Mouse (Mus musculus) forebrain, embryonic 12.5 days (tissue): ENCODE data around the gene Gm49776. TPM values are rescaled to one million over a fixed set of nuclear protein-coding genes. Genes with fewer than 3 reads are reported as not detected.
"Not testable (repeated sequence)": the region's sequence is repeated elsewhere in the genome, so short reads cannot be mapped to it uniquely, and the experiment has no call there.

Experiments
- ATAC-seq: fragments of 200-750 bp; cut with Nextera tagmentation; 2 replicates; pipeline ENCODE4 v1.8.0; 2017; ENCODE audit warnings: moderate TSS enrichment; ENCODE audit not compliant: low FRiP score
- H3K27ac ChIP-seq: fragments of 300-500 bp; sonication (generic); 2 replicates; pipeline ENCODE4 v1.5.1; 2016; ENCODE audit warnings: mild to moderate bottlenecking
- H3K27me3 ChIP-seq: fragments of 300-500 bp; sonication (generic); 2 replicates; pipeline ENCODE4 v1.6.1; 2016; ENCODE audit warnings: mild to moderate bottlenecking
- H3K36me3 ChIP-seq: fragments of 300-500 bp; sonication (generic); replicated peaks from 2 replicates; pipeline ENCODE4 v1.6.1; 2016; ENCODE audit warnings: mild to moderate bottlenecking
- H3K4me1 ChIP-seq: fragments of 300-500 bp; sonication (generic); 2 replicates; pipeline ENCODE4 v1.6.1; 2016
- H3K4me2 ChIP-seq: fragments of 300-500 bp; sonication (generic); 2 replicates; pipeline ENCODE4 v1.6.1; 2016; ENCODE audit warnings: mild to moderate bottlenecking, moderate library complexity
- H3K4me3 ChIP-seq: fragments of 300-500 bp; sonication (generic); replicated peaks from 2 replicates; pipeline ENCODE4 v1.5.1; 2016; ENCODE audit warnings: mild to moderate bottlenecking
- H3K9ac ChIP-seq: fragments of 300-500 bp; sonication (generic); 2 replicates; pipeline ENCODE4 v1.6.1; 2016; ENCODE audit warnings: mild to moderate bottlenecking
- H3K9me3 ChIP-seq: fragments of 300-500 bp; sonication (generic); 2 replicates; pipeline ENCODE4 v1.6.1; 2016
- WGBS: fragments of 180-500 bp; shearing (Covaris S2); methylation state at CpG from one replicate; pipeline ENCODE4 v1.1.7; 2016; 5-methylcytosine and 5-hydroxymethylcytosine counted together
- polyA plus RNA-seq: library from polyadenylated mRNA; unstranded; fragments of >200 nt; fragmentation: Nextera tagmentation; extraction: Ambion mirVana; gene quantifications from 2 replicates; pipeline ENCODE4 v1.2.1, GENCODE M21; 2016

Gene Gm49776
- polyA plus RNA-seq, 1 experiment from 2014 or later = not detected

- Histone ChIP-seq H3K9me3 (no peaks in the 10 kb centered on the region), H3K27ac (peak overlapping the region; percentile 88), H3K4me3 (peak overlapping the region; percentile 13), H3K36me3 (no peaks in the 10 kb centered on the region), H3K9ac (peak overlapping the region; percentile 48), H3K4me2 (peak overlapping the region; percentile 46), H3K4me1 (peaks cover 50% of the 10 kb centered on the region), H3K27me3 (0 out of 2 replicates have a peak, but pooled peaks cover 8% of the 10 kb centered on the region)
- ATAC-seq = peak; percentile 93
- 15% methylated on average over 6 of the region's 6 CpGs for WGBS
These were observed 44.4 kb downstream of the Gm49776 start for GRCm38 (mm10) chr16:18213689-18214088.

- H3K27me3 ChIP-seq = peaks cover 8% of the 10 kb centered on the region; the same call in 1 of the 2 replicates
- H3K9me3 ChIP-seq = no peaks in the 10 kb centered on the region
- no peak overlapping the region for H3K27ac ChIP-seq
- no peak overlapping the region for H3K4me3 ChIP-seq
- no peaks in the 10 kb centered on the region for H3K36me3 ChIP-seq
- peaks cover 45% of the 10 kb centered on the region for H3K4me1 ChIP-seq
- no peak overlapping the region for H3K4me2 ChIP-seq
- peak; percentile 25; the same call in 1 of the 2 replicates for ATAC-seq
- no peak overlapping the region for H3K9ac ChIP-seq
- WGBS = 48% methylated on average over 10 of the region's 10 CpGs
These were observed 46.5 kb downstream of the Gm49776 start for GRCm38 (mm10) chr16:18211417-18212171.

- Histone ChIP-seq H3K27me3 (peaks cover 8% of the 10 kb centered on the region; the same call in 1 of the 2 replicates), H3K36me3 (no peaks in the 10 kb centered on the region), H3K27ac (no peak overlapping the region), H3K4me1 (peaks cover 39% of the 10 kb centered on the region), H3K9ac (no peak overlapping the region), H3K4me3 (no peak overlapping the region), H3K9me3 (no peaks in the 10 kb centered on the region), H3K4me2 (no peak overlapping the region)
- WGBS = 26% methylated on average over 8 of the region's 8 CpGs
- no peak for ATAC-seq
These were observed 47.3 kb downstream of the Gm49776 start for GRCm38 (mm10) chr16:18210701-18211416.

GRCm38 (mm10) chr16:18203430-18204091 is 54.6 kb downstream of the Gm49776 start:
- WGBS = 67% methylated on average over 7 of the region's 7 CpGs
- no peaks in the 10 kb centered on the region; the same call in 1 of the 2 replicates for H3K27me3 ChIP-seq
- ATAC-seq = no peak

GRCm38 (mm10) chr16:18202061-18202460 is 56.1 kb downstream of the Gm49776 start:
- no peak overlapping the region for H3K9ac ChIP-seq
- H3K27me3 ChIP-seq = no peaks in the 10 kb centered on the region
- no peak overlapping the region for H3K27ac ChIP-seq
- no peaks in the 10 kb centered on the region for H3K9me3 ChIP-seq
- H3K36me3 ChIP-seq = no peaks in the 10 kb centered on the region
- no peak overlapping the region for H3K4me2 ChIP-seq
- 88% methylated on average over 1 of the region's 1 CpGs for WGBS
- ATAC-seq = no peak
- H3K4me3 ChIP-seq = no peak overlapping the region
- H3K4me1 ChIP-seq = peaks cover 38% of the 10 kb centered on the region

More at GRCm38 (mm10) chr16:18203430-18204091, 54.6 kb downstream of the Gm49776 start:
- Histone ChIP-seq H3K4me2 (no peak overlapping the region), H3K4me3 (no peak overlapping the region), H3K36me3 (no peaks in the 10 kb centered on the region), H3K9ac (no peak overlapping the region), H3K27ac (no peak overlapping the region), H3K9me3 (no peaks in the 10 kb centered on the region), H3K4me1 (peaks cover 28% of the 10 kb centered on the region)

GRCm38 (mm10) chr16:18201620-18202019 is 56.5 kb downstream of the Gm49776 start:
- H3K9ac ChIP-seq = no peak overlapping the region
- no peaks in the 10 kb centered on the region for H3K9me3 ChIP-seq
- ATAC-seq = no peak
- H3K27me3 ChIP-seq = no peaks in the 10 kb centered on the region
- H3K4me2 ChIP-seq = no peak overlapping the region
- no peak overlapping the region for H3K4me3 ChIP-seq
- H3K4me1 ChIP-seq = peaks cover 42% of the 10 kb centered on the region
- H3K36me3 ChIP-seq = no peaks in the 10 kb centered on the region
- 64% methylated on average over 1 of the region's 1 CpGs for WGBS
- H3K27ac ChIP-seq = no peak overlapping the region

GRCm38 (mm10) chr16:18200062-18200461 is 58.1 kb downstream of the Gm49776 start:
- Histone ChIP-seq H3K4me3 (no peak overlapping the region), H3K27ac (no peak overlapping the region), H3K9ac (no peak overlapping the region), H3K4me2 (no peak overlapping the region), H3K4me1 (peaks cover 45% of the 10 kb centered on the region), H3K36me3 (no peaks in the 10 kb centered on the region), H3K9me3 (no peaks in the 10 kb centered on the region), H3K27me3 (no peaks in the 10 kb centered on the region)
- WGBS = 92% methylated on average over 2 of the region's 2 CpGs
- ATAC-seq = no peak

GRCm38 (mm10) chr16:18198365-18199098 is 59.6 kb downstream of the Gm49776 start:
- peak; percentile 45; the same call in 1 of the 2 replicates for ATAC-seq
- peaks cover 54% of the 10 kb centered on the region for H3K4me1 ChIP-seq
- H3K27ac ChIP-seq = peak overlapping the region; percentile 68
- H3K27me3 ChIP-seq = no peaks in the 10 kb centered on the region
- H3K4me2 ChIP-seq = no peak overlapping the region
- no peaks in the 10 kb centered on the region for H3K9me3 ChIP-seq
- 59% methylated on average over 10 of the region's 10 CpGs for WGBS
- no peak overlapping the region for H3K9ac ChIP-seq
- no peak overlapping the region for H3K4me3 ChIP-seq
- H3K36me3 ChIP-seq = no peaks in the 10 kb centered on the region

- H3K27me3 ChIP-seq = no peaks in the 10 kb centered on the region
- ATAC-seq = no peak
- no peak overlapping the region for H3K9ac ChIP-seq
- no peaks in the 10 kb centered on the region for H3K36me3 ChIP-seq
- peaks cover 51% of the 10 kb centered on the region for H3K4me1 ChIP-seq
- H3K9me3 ChIP-seq = no peaks in the 10 kb centered on the region
- peak overlapping the region; percentile 68; the same call in 1 of the 2 replicates for H3K27ac ChIP-seq
- no peak overlapping the region for H3K4me3 ChIP-seq
- H3K4me2 ChIP-seq = no peak overlapping the region
- 85% methylated on average over 6 of the region's 6 CpGs for WGBS
These were observed 60.2 kb downstream of the Gm49776 start for GRCm38 (mm10) chr16:18197881-18198280.

GRCm38 (mm10) chr16:18195561-18195960 is 62.6 kb downstream of the Gm49776 start:
- H3K9ac ChIP-seq, H3K4me3 ChIP-seq, H3K36me3 ChIP-seq, H3K4me2 ChIP-seq, H3K27me3 ChIP-seq, ATAC-seq, H3K9me3 ChIP-seq, H3K27ac ChIP-seq: not testable (repeated sequence)
- 54% methylated on average over 3 of the region's 3 CpGs for WGBS
- H3K4me1 ChIP-seq = peaks cover 47% of the 10 kb centered on the region
